Mouse (Mus musculus) G1E-ER4 (cell line): ENCODE data around the gene Dad1. TPM values are rescaled to one million over a fixed set of nuclear protein-coding genes. Genes with fewer than 3 reads are reported as not detected.

Source experiments
- GATA1 ChIP-seq: IDR thresholded peaks from one replicate; pipeline ENCODE4 v1.8.0; 2012; ENCODE audit warnings: low read length, inconsistent platforms
- polyA plus RNA-seq: library from polyadenylated mRNA; stranded (reverse); fragments of >175 nt; gene quantifications from 2 replicates; pipeline ENCODE4 v1.2.3, GENCODE M21; 2012

Gene Dad1
- polyA plus RNA-seq, 1 experiment = 24.5 TPM

GRCm38 (mm10) chr14:54220726-54221494 is 33.0 kb downstream of the Dad1 start:
- no peak for TF ChIP-seq GATA1

DNA sequence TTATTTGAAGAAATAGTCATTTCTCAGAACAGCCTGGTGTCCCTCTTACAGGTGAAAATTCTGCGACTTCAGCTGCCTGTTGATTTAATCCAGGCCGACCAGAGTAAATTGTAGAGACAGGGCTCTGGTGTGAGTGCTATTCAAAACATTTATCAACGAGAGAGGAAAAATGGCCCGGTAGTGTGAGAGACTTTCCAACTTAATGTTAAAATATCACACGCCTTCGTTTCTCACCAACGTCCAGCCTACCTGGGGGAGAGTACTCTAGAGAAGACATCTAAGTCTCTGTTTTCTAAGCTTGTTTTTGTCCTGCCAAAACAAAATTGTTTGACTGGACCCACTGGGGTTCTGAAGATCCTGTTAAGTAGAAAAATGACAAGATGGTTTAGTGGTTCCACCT is 34.1 kb downstream of the Dad1 start:
- no peak for TF ChIP-seq GATA1

DNA sequence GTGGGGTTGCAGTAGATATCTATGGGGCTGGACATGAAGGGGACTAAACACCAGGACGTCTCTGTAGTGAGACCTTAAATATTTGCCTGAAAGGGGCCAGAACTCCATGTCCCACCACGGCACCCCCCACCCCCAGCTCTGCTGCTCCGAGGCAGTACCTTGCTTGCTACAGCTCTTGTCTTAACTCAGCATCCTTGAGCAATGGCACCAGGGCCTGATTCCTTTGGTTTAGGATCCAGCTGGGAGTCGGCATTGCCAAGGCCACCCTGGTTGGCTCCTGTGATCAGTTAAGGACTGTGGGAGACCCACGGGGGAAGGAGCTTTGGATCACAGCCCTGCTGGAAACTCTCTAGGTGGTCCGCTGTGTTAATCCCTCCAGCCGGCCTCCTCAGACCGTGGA is 34.6 kb downstream of the Dad1 start:
- no peak for TF ChIP-seq GATA1

- no peak for TF ChIP-seq GATA1
Measured at GRCm38 (mm10) chr14:54218721-54219120, 35.2 kb downstream of the Dad1 start.

DNA sequence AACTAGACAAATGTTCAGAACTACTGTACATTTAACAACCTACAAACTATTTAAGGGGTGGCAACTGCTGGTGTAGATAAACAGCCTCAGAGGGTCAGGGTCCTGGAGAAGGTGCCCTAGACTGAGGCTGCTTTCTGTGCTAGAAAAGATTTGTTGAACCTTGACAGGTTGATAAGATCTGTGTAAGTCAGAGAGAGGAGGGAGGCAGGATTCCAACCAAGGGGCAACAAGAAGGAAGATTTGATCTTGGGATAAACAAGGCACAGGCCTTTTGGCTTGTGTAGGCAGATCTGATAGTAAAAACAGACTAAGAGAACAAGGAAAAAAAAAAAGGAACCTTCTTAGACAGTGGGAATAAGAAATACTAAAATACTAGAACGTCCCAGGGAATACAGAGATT is 35.7 kb downstream of the Dad1 start:
- TF ChIP-seq GATA1 = no peak

DNA sequence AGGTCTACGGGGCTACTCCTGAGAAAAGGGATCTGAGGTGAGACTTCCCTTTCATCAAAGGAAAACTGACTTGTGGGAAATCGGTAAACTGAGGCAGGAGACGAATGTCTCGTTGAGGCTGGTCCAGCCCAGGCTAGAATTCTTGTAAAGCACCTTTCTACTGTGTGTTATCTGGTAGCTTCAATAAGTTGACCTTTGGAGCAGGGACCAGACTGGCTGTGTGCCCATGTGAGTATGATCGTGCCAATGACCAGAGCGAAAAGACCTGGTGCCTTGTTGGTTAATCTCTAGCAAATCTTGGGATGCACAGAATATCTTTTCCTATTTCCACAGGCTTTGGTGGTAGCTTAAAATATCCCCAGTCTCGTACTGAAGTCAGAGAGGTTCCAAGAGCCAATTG is 37.8 kb downstream of the Dad1 start:
- TF ChIP-seq GATA1 = no peak

DNA sequence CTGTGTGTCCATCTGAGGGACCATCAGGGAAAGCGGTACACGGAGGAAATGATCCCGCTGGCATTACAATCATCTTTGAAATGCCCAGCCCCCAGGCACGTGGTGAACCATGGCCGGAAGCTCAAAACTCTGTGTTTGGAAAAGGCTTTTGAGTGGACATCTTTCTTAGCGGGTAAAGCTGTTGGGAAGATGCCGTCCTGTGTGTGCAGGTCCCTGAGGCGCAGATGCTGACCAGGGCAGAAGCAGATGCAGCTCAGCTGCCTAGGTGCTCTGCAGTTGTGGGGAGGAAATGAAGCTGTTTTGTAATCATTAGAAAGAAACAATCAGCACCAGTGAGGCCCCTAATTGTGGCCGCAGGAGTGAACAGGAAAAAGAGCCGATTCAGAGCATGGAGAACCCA is 39.0 kb downstream of the Dad1 start:
- TF ChIP-seq GATA1 = no peak

- no peak for TF ChIP-seq GATA1
Measured at GRCm38 (mm10) chr14:54214477-54214876, 39.4 kb downstream of the Dad1 start.

GRCm38 (mm10) chr14:54213734-54214133 is 40.2 kb downstream of the Dad1 start:
- no peak for TF ChIP-seq GATA1

- no peak for TF ChIP-seq GATA1
Measured at GRCm38 (mm10) chr14:54211755-54212154, 42.1 kb downstream of the Dad1 start.

GRCm38 (mm10) chr14:54211199-54211598 is 42.7 kb downstream of the Dad1 start:
- no peak for TF ChIP-seq GATA1

DNA sequence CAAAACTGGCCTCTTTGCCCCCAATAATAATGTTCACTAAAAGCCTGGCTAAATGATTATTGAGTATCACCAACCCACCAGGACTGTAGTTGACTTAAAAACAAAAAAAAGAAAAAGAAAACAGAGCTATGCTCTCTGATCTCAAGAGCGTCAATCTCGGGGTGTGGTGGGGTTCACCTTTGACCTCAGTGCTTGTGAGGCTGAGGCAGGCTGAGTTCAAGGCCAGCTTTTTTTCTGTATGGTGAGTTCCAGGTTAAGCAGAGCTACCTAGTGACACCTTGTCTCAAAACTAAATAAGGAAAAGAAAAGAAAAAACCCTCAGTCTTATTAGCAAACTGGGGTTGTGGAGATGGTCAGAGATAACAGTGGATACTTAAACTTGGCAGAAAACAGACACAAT is 43.5 kb downstream of the Dad1 start:
- TF ChIP-seq GATA1 = no peak

DNA sequence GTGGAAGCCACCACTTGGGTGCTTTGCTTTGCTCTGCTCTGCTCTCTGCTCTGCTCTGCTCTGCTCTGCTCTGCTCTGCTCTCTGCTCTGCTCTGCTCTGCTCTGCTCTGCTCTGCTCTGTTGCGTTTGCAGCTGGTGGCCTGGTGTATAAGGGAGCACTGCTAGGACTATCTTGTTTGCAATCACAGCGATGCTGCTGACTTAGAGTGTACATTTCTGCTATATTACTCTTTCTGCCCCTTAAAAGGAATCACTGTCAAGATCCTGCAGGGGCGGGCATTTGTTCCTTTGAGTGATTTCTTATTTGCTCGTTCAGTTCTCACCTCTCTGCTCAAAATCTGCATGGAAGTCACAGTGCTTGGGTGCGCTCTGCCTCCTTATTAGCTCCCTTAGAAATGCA is 44.0 kb downstream of the Dad1 start:
- no peak for TF ChIP-seq GATA1

- TF ChIP-seq GATA1 = no peak
Measured at GRCm38 (mm10) chr14:54208741-54209140, 45.2 kb downstream of the Dad1 start.

GRCm38 (mm10) chr14:54207924-54208323 is 46.0 kb downstream of the Dad1 start:
- no peak for TF ChIP-seq GATA1

DNA sequence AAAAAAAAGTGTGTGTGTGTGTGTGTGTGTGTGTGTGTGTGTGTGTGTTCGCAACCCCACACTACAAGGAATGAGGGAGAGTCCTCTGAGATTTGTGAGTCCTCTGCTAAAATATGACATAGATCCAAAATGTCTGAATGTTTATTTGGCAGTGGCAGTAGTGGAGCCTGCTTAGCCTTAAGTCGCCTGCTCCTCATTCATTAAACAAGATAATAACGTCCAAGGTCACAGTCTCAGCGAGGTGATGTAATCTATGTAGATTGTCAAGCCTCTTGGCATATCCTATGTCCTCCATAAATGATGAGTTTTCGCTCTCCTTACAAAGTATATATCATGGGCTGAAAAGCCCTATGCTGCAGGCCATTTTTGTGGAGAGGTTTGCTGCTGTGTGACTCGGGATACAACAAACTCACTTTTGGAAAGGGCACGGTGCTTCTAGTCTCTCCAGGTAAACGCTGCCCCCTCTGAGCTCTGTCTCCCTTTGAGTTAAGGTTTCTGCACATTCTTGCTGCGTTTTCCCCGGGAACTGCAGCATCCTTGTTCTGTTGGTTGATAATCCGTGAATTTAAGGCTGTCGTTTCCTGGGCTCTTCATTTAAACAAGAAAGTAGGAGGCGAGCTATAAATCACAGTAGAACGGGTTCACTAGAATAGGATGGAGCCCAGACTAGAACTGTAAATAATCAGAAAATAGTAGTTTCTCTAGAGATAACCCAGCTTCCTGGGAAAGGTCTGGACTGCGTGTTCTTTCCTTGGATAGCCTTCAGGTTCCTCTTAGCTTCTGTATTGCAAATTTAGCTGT is 47.0 kb downstream of the Dad1 start:
- no peak for TF ChIP-seq GATA1

DNA sequence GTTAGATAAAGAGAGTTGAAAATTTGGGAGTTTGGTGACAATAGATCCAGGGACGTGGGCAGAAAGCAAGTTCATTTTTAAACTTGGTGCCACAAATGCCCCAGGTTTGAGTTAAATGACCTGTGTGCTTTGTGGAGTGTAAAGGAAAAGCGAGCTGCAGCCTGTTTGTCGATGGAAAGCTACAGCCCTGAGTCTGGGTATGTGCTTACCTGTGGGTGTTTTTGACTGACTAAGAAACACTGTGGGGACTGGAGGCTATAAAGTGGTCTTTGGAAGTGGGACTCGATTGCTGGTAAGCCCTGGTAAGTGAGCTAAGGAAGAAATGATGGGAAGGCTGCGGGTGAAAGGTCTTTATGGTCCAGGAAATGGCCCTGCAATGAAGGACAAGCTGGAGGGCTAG is 47.6 kb downstream of the Dad1 start:
- no peak for TF ChIP-seq GATA1
